Mouse (Mus musculus) lung, postnatal 14 days (tissue): ENCODE measurements at regions not wholly inside any gene's neighbourhood (a gene's known extent, or its start where the extent isn't known, plus 50 kb on each side); places are given as distances from the start of the nearest gene placed in this dataset.
"Not testable (repeated sequence)": the region's sequence is repeated elsewhere in the genome, so short reads cannot be mapped to it uniquely, and the experiment has no call there.

Experiments used
- DNase-seq: peaks from one replicate; pipeline ENCODE4 v3.0.0; 2021

GRCm38 (mm10) chrX:92981141-92981540 is 305.1 kb upstream of the Arx start:
- DNase-seq: no peak

GRCm38 (mm10) chrX:93002236-93002976 is 283.8 kb upstream of the Arx start:
- no peak for DNase-seq

GRCm38 (mm10) chrX:93006681-93007080 is 279.6 kb upstream of the Arx start:
- no peak for DNase-seq

GRCm38 (mm10) chrX:93011578-93011977 is 274.7 kb upstream of the Arx start:
- no peak for DNase-seq

- peak; percentile 3 for DNase-seq
These were observed 269.9 kb upstream of the Arx start for GRCm38 (mm10) chrX:93016391-93016790.

GRCm38 (mm10) chrX:93041096-93041495 is 245.1 kb upstream of the Arx start:
- DNase-seq: no peak

GRCm38 (mm10) chrX:93042736-93043135 is 243.5 kb upstream of the Arx start:
- DNase-seq: no peak

- no peak for DNase-seq
These were observed 237.1 kb upstream of the Arx start for GRCm38 (mm10) chrX:93048967-93049754.

GRCm38 (mm10) chrX:93049755-93050143 is 236.5 kb upstream of the Arx start:
- no peak for DNase-seq

GRCm38 (mm10) chrX:93059533-93059932 is 226.7 kb upstream of the Arx start:
- no peak for DNase-seq

GRCm38 (mm10) chrX:93068884-93069283 is 217.4 kb upstream of the Arx start:
- no peak for DNase-seq

GRCm38 (mm10) chrX:93069569-93070289 is 216.5 kb upstream of the Arx start:
- peak; percentile 53 for DNase-seq

GRCm38 (mm10) chrX:93070290-93070611 is 216.0 kb upstream of the Arx start:
- no peak for DNase-seq

GRCm38 (mm10) chrX:93088976-93089375 is 197.3 kb upstream of the Arx start:
- no peak for DNase-seq

- no peak for DNase-seq
These were observed 188.7 kb upstream of the Arx start for GRCm38 (mm10) chrX:93097551-93097950.

GRCm38 (mm10) chrX:93107930-93108567 is 178.2 kb upstream of the Arx start:
- no peak for DNase-seq

GRCm38 (mm10) chrX:93154367-93154766 is 131.9 kb upstream of the Arx start:
- not testable (repeated sequence) for DNase-seq

GRCm38 (mm10) chrX:93159105-93159504 is 127.1 kb upstream of the Arx start:
- no peak for DNase-seq

- DNase-seq: no peak
These were observed 125.3 kb upstream of the Arx start for GRCm38 (mm10) chrX:93160956-93161355.
